ENCODE assay signal across 17 mouse cellular contexts in the genomic region with DNA sequence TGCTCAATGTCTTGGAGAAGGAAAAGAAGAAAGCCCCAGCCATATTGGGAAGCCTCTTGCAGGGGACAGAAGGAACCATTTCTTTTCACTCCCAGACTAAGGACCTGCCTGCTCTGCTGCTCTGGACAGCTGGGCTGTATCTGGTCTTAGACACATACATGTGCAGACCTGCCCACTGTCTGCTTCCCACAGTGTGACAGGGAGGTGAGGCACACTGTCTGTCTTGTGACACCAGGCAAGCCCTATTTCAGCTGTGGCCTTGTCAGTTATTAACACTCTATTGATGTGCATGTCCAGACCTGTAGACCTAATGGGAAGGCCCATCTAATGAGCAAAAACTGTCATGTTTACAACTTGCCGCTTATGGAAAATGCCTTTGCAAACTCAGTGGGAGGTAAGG. TPM values are rescaled to one million over a fixed set of nuclear protein-coding genes. Genes with fewer than 3 reads are reported as not detected.
A peak's percentile ranks its signal among the peaks of the same experiment; 100 is the strongest.
DNase-seq lines count a peak whose midpoint lies in the region; ATAC-seq and TF ChIP-seq lines count a peak whose summit lies in the region.
"Had no signal": no experiment of that assay in that cellular context is flagged by ENCODE, and none has a peak within 500 bp of the region (broad histone marks: within the 10 kb centered on the region; RNA-seq: fewer than 3 reads in every experiment).

No protein-coding gene starts in this region.

- H3K27ac ChIP-seq in left cerebral cortex, adult 2 months, result peak overlapping the region; percentile 73
- peak overlapping the region; percentile 13; the same call in 1 of the 2 replicates for H3K27ac ChIP-seq in embryonic facial prominence, embryonic 12.5 days
- peak overlapping the region; percentile 35; the same call in 1 of the 2 replicates for H3K27ac ChIP-seq in forebrain, embryonic 14.5 days (ENCODE audit: low read depth, low read length)
- peak overlapping the region; percentile 9; the same call in 1 of the 2 replicates for H3K27ac ChIP-seq in olfactory bulb, adult 2 months (ENCODE audit: insufficient read depth, low read depth, low read length)
- H3K27ac ChIP-seq: gastrocnemius, adult 2 months; heart, adult 2 months; intestine, embryonic 15.5 days had no signal

- H3K36me3 ChIP-seq in embryonic facial prominence, embryonic 12.5 days, result no peaks in the 10 kb centered on the region
- no peaks in the 10 kb centered on the region for H3K36me3 ChIP-seq in forebrain, embryonic 14.5 days (ENCODE audit: control insufficient read depth, insufficient read depth, low read length)
- H3K36me3 ChIP-seq: intestine, embryonic 15.5 days had no signal

- intact Hi-C loops in left cerebral cortex, adult 2 months (cut with DNase I), result no loop called here

- WGBS in embryonic facial prominence, embryonic 12.5 days, result 63% methylated on average over 1 of the region's 1 CpGs
- 43% methylated on average over 1 of the region's 1 CpGs for WGBS in forebrain, embryonic 14.5 days
- 23% methylated on average over 1 of the region's 1 CpGs for WGBS in olfactory bulb, adult 2 months

- no peak overlapping the region for H3K9ac ChIP-seq in embryonic facial prominence, embryonic 12.5 days
- no peak overlapping the region for H3K9ac ChIP-seq in forebrain, embryonic 14.5 days (ENCODE audit: low read length)
- H3K9ac ChIP-seq: intestine, embryonic 15.5 days had no signal

- ATAC-seq in embryonic facial prominence, embryonic 12.5 days (ENCODE audit: insufficient number of reproducible peaks, insufficient read depth, low FRiP score, low TSS enrichment), result no peak; the same call in 1 of the 2 replicates
- no peak for ATAC-seq in forebrain, embryonic 14.5 days
- ATAC-seq: activated CD4-positive, CD25-positive, alpha-beta regulatory T cell, adult 4 months; intestine, embryonic 15.5 days had no signal

- peaks cover 22% of the 10 kb centered on the region for H3K4me1 ChIP-seq in embryonic facial prominence, embryonic 12.5 days
- peaks cover 64% of the 10 kb centered on the region for H3K4me1 ChIP-seq in forebrain, embryonic 14.5 days (ENCODE audit: control insufficient read depth, insufficient read depth, low read length)
- peaks cover 40% of the 10 kb centered on the region for H3K4me1 ChIP-seq in olfactory bulb, adult 2 months (ENCODE audit: control insufficient read depth, insufficient read depth, low read length)
- H3K4me1 ChIP-seq: intestine, embryonic 15.5 days had no signal

- H3K4me3 ChIP-seq in left cerebral cortex, adult 2 months, result no peak overlapping the region
- H3K4me3 ChIP-seq in embryonic facial prominence, embryonic 12.5 days, result no peak overlapping the region
- no peak overlapping the region for H3K4me3 ChIP-seq in forebrain, embryonic 14.5 days (ENCODE audit: low read depth, low read length)
- no peak overlapping the region for H3K4me3 ChIP-seq in olfactory bulb, adult 2 months (ENCODE audit: insufficient read depth, low read depth, low read length)
- H3K4me3 ChIP-seq: gastrocnemius, adult 2 months; heart, adult 2 months; intestine, embryonic 15.5 days had no signal

- no peak for DNase-seq in left cerebral cortex, adult 2 months (ENCODE audit: extremely low spot score in 1 of 2, low spot score in 2 of 2)
- DNase-seq in left cerebral cortex, adult 9 months (ENCODE audit: low spot score in 2 of 2), result no peak
- DNase-seq in forebrain, embryonic 14.5 days (ENCODE audit: low spot score), result no peak
- no peak for DNase-seq in cerebellum, adult 9-11 months
- no peak for DNase-seq in kidney, adult 8-10 months
- no peak for DNase-seq in cerebellum, adult 11 months
- DNase-seq: adrenal gland, postnatal 14 days; cerebellum, postnatal 14 days; embryo, embryonic 11 days; gastrocnemius, adult 2 months; heart, adult 2 months; kidney, postnatal 25 days; lung, postnatal 10 days had no signal

- H3K4me2 ChIP-seq in embryonic facial prominence, embryonic 12.5 days (replicated peaks), result no peak overlapping the region
- no peak overlapping the region for H3K4me2 ChIP-seq in forebrain, embryonic 14.5 days (ENCODE audit: low read length)
- H3K4me2 ChIP-seq: intestine, embryonic 15.5 days had no signal

- H3K27me3 ChIP-seq in embryonic facial prominence, embryonic 12.5 days, result no peaks in the 10 kb centered on the region
- no peaks in the 10 kb centered on the region for H3K27me3 ChIP-seq in forebrain, embryonic 14.5 days (replicated peaks; ENCODE audit: control insufficient read depth, insufficient read depth, low read length)
- H3K27me3 ChIP-seq: intestine, embryonic 15.5 days had no signal

- TF ChIP-seq CTCF in left cerebral cortex, adult 2 months (IDR thresholded peaks at IDR 0.05), result no peak
- TF ChIP-seq CTCF in olfactory bulb, adult 2 months (IDR thresholded peaks at IDR 0.05; ENCODE audit: insufficient read depth, low read depth, low read length), result no peak

- no peaks in the 10 kb centered on the region for H3K9me3 ChIP-seq in embryonic facial prominence, embryonic 12.5 days
- no peaks in the 10 kb centered on the region for H3K9me3 ChIP-seq in forebrain, embryonic 14.5 days (replicated peaks; ENCODE audit: control insufficient read depth, low read length)
- H3K9me3 ChIP-seq: intestine, embryonic 15.5 days had no signal

- no peak for TF ChIP-seq POLR2A in olfactory bulb, adult 2 months (IDR thresholded peaks at IDR 0.05; ENCODE audit: insufficient read depth, low read depth, low read length)

RNA-seq across cellular contexts. Expression of gene Cdk5r1, which starts 38.5 kb away (rescaled TPM):
- 100 to 1,000 TPM; 329 to 334 TPM for total RNA-seq in left cerebral cortex, adult 2 months (2021)
- 9.4 TPM in 2 replicates for polyA plus RNA-seq in embryonic facial prominence, embryonic 12.5 days (2016; fragmentation: Nextera tagmentation; extraction: Ambion mirVana)
- polyA plus RNA-seq in forebrain, embryonic 14.5 days (2014; fragmentation: Nextera tagmentation; extraction: Ambion mirVana), result 85.8 and 91.8 TPM in 2 replicates
- 97.4 and 147 TPM in 2 replicates for polyA plus RNA-seq in olfactory bulb, adult 2 months (2012; ENCODE audit: insufficient read depth, insufficient read length, low replicate concordance, missing spikeins)

Comparison
In these comparisons a context has a peak if more than half of its experiments do, and no peak if none do; other contexts are left out.
1. H3K27ac ChIP-seq: peak in every context shown above with its lines; median percentile 73 in left cerebral cortex, adult 2 months; 35 in forebrain, embryonic 14.5 days; 13 in embryonic facial prominence, embryonic 12.5 days; 9 in olfactory bulb, adult 2 months.